Mouse (Mus musculus) forebrain, embryonic 15.5 days (tissue): ENCODE data around the gene Tff3. TPM values are rescaled to one million over a fixed set of nuclear protein-coding genes. Genes with fewer than 3 reads are reported as not detected.

Experiments used
- ATAC-seq: fragments of 200-750 bp; cut with Nextera tagmentation; replicated peaks from 2 replicates; pipeline ENCODE4 v1.8.0; 2017; ENCODE audit warnings: mild to moderate bottlenecking, moderate TSS enrichment, moderate library complexity
- H3K27ac ChIP-seq: fragments of 300-500 bp; sonication (generic); replicated peaks from 2 replicates; pipeline ENCODE4 v1.5.1; 2015; ENCODE audit warnings: mild to moderate bottlenecking, inconsistent platforms
- H3K27me3 ChIP-seq: fragments of 300-500 bp; sonication (generic); 2 replicates; pipeline ENCODE4 v1.6.1; 2015; ENCODE audit warnings: inconsistent platforms
- H3K36me3 ChIP-seq: fragments of 300-500 bp; sonication (generic); 2 replicates; pipeline ENCODE4 v1.6.1; 2015; ENCODE audit warnings: mild to moderate bottlenecking, inconsistent platforms
- H3K4me1 ChIP-seq: fragments of 300-500 bp; sonication (generic); 2 replicates; pipeline ENCODE4 v1.6.1; 2015; ENCODE audit warnings: inconsistent platforms
- H3K4me2 ChIP-seq: fragments of 300-500 bp; sonication (generic); replicated peaks from 2 replicates; pipeline ENCODE4 v1.6.1; 2015; ENCODE audit warnings: mild to moderate bottlenecking, inconsistent platforms
- H3K4me3 ChIP-seq: fragments of 300-500 bp; sonication (generic); 2 replicates; pipeline ENCODE4 v1.5.1; 2015; ENCODE audit warnings: mild to moderate bottlenecking, inconsistent platforms
- H3K9ac ChIP-seq: fragments of 300-500 bp; sonication (generic); replicated peaks from 2 replicates; pipeline ENCODE4 v1.6.1; 2015; ENCODE audit warnings: mild to moderate bottlenecking, inconsistent platforms
- H3K9me3 ChIP-seq: fragments of 300-500 bp; sonication (generic); 2 replicates; pipeline ENCODE4 v1.6.1; 2016; ENCODE audit warnings: inconsistent platforms
- WGBS: fragments of 180-500 bp; shearing (Covaris S2); methylation state at CpG from one replicate; pipeline ENCODE4 v1.1.7; 2015; ENCODE audit warnings: mixed read lengths; 5-methylcytosine and 5-hydroxymethylcytosine counted together
- polyA plus RNA-seq: library from polyadenylated mRNA; unstranded; fragments of >200 nt; fragmentation: Nextera tagmentation; extraction: Ambion mirVana; gene quantifications from 2 replicates; pipeline ENCODE4 v1.2.1, GENCODE M21; 2015

Tff3 gene
- polyA plus RNA-seq, 1 experiment from 2014 or later, result 0.39 TPM

DNA sequence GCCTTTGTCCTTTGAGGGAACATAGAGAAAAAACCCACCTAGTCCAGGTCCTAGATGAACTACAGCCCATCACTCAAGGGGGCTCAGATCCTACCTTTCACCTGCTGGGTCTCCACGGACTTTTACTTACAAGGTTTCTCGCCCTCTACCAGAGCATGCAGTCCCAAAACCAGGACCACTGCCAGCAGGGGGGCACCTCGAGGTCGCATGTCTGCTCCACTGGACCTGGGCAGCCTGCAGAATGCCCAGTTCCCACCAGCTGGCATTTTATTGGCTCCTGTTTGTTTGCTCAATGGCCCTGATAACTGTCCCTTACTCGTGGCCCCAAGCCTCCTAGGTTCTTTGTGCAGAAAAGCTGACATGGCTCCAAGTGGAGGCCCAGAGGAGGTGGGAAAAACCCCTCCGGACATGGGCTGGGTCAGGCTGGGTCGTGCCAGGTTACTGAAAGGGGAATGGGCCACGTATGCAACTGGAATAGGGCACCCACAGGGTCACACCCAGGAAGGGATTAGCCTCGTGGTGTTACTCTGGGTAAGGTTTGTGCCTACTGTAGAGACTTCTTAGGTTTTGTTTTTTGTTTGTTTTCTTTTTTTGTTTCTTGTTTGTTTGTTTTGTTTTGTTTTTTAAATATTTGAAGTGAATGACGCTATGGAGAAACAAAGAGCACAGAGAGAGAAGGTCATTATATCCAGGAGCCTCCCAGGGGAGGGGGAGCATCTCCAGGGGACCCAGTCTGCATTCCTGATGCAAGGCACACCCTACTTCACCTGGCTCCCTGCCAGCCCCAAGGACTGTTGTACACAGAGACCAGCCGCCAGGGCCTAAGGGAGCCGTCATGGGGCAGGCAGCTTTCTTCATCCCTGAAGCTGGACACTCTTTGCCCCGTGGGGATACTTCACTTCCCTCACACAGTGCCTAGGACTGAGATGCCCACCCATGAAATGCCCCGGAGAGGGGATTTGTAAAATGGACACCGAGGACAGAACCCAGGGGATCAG, 14.9 kb upstream of the Tff3 start, which contains the start of gene Tff2:
TSS of gene Tff2 (minus strand) at position 243 of the 998 bp plus-strand sequence.
- Histone ChIP-seq H3K4me3 (no peak within 1 kb of the TSS), H3K9ac (no peak within 1 kb of the TSS), H3K27me3 (no peaks in the 10 kb centered on the region), H3K4me1 (no peaks in the 10 kb centered on the region), H3K4me2 (no peak within 1 kb of the TSS), H3K9me3 (no peaks in the 10 kb centered on the region), H3K36me3 (no peaks in the 10 kb centered on the region), H3K27ac (no peak within 1 kb of the TSS)
- no peak for ATAC-seq
- 54% methylated on average over 15 of the region's 15 CpGs for WGBS

DNA sequence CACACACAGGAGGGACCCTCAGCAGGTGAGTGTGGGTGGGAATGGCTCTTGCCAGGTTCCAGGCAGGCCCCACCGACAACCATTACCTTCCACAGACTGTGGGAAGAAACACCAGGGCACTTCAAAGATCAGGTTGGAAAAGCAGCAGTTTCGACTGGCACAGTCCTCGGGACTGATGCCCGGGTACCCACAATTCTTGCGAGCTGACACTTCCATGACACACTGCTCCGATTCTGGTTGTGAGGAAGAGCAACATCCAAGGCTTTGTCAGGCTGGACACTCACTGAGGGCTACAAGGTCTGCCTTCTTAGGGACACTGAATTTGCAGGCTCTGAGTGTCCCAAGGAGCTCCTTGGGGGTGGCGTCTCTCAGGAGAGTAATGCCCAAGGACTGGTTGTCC, 12.7 kb upstream of the Tff3 start:
- H3K4me1 ChIP-seq, result no peaks in the 10 kb centered on the region
- no peak overlapping the region for H3K9ac ChIP-seq
- no peaks in the 10 kb centered on the region for H3K9me3 ChIP-seq
- no peak for ATAC-seq
- no peak overlapping the region for H3K27ac ChIP-seq
- H3K4me2 ChIP-seq, result no peak overlapping the region
- H3K4me3 ChIP-seq, result no peak overlapping the region
- H3K36me3 ChIP-seq, result no peaks in the 10 kb centered on the region
- H3K27me3 ChIP-seq, result no peaks in the 10 kb centered on the region
- 92% methylated on average over 7 of the region's 7 CpGs for WGBS

DNA sequence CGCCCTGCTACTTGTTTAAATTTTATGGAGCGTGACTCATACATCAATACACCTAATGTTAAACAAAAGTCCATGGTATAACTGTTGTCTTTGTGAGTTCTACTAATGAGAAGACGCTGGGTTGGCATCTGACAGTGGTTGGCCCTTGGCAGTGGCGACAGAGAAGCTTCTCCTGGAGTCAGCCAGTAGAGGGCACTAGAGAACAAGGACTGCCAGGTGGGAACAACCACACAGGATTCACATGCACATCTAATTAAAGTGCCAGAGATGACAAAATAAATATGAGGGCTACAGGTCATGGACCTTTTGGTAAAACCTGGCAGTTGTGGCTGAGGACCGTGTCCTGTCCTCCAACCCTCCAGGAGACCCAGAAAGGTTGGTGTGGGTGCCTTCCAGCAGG, 9.0 kb upstream of the Tff3 start:
- H3K9ac ChIP-seq, result no peak overlapping the region
- WGBS, result 14% methylated on average over 5 of the region's 5 CpGs
- no peak overlapping the region for H3K4me3 ChIP-seq
- H3K4me2 ChIP-seq, result no peak overlapping the region
- no peaks in the 10 kb centered on the region for H3K27me3 ChIP-seq
- H3K27ac ChIP-seq, result no peak overlapping the region
- no peaks in the 10 kb centered on the region for H3K4me1 ChIP-seq
- H3K36me3 ChIP-seq, result no peaks in the 10 kb centered on the region
- H3K9me3 ChIP-seq, result no peaks in the 10 kb centered on the region
- ATAC-seq, result no peak

DNA sequence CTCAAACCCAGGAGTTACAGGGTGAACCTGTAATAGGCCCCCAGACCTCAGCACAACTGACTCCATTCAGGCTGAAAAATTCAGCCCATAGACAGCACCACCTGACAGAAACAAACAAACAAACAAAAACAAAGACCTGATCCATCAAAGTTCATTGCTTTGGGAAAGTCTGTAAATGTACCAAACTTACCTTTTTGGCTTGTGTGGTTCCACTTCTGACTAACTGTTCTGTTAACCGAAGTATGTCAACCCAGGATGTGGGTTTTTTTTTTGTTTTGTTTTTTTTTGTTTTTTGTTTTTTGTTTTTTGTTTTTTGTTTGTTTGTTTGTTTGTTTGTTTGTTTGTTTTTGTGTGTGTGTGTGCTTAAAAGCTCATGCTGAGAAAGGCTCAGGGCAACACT, 7.4 kb upstream of the Tff3 start:
- 91% methylated on average over 1 of the region's 1 CpGs for WGBS

DNA sequence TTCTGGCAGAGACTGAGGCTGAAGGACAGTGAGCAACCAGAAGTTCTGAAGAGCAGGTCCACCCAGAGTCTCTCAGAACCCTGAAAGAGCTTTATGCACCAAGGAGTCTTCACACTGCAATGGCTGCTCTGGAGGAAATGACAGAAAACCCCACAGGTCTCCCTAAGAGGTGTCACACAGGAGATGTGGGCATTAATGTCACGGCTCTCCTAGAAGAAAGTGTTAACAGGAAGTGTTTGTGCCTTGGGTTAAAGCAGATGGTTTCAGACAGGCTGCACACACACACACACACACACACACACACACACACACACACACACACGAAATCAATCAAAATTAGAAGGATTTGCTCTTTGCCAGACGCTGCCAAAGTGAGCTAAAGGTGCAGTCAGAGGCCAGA, 6.8 kb upstream of the Tff3 start:
- H3K4me3 ChIP-seq, result no peak overlapping the region
- H3K4me1 ChIP-seq, result no peaks in the 10 kb centered on the region
- no peaks in the 10 kb centered on the region for H3K9me3 ChIP-seq
- ATAC-seq, result no peak
- H3K27ac ChIP-seq, result no peak overlapping the region
- H3K36me3 ChIP-seq, result no peaks in the 10 kb centered on the region
- H3K9ac ChIP-seq, result no peak overlapping the region
- 53% methylated on average over 3 of the region's 3 CpGs for WGBS
- no peak overlapping the region for H3K4me2 ChIP-seq
- H3K27me3 ChIP-seq, result no peaks in the 10 kb centered on the region

More for the DNA sequence above, 7.4 kb upstream of the Tff3 start:
- no peak overlapping the region for H3K9ac ChIP-seq
- no peaks in the 10 kb centered on the region for H3K4me1 ChIP-seq
- H3K27me3 ChIP-seq, result no peaks in the 10 kb centered on the region
- H3K27ac ChIP-seq, result no peak overlapping the region
- H3K9me3 ChIP-seq, result no peaks in the 10 kb centered on the region
- H3K4me3 ChIP-seq, result no peak overlapping the region
- no peak overlapping the region for H3K4me2 ChIP-seq
- ATAC-seq, result no peak
- H3K36me3 ChIP-seq, result no peaks in the 10 kb centered on the region

DNA sequence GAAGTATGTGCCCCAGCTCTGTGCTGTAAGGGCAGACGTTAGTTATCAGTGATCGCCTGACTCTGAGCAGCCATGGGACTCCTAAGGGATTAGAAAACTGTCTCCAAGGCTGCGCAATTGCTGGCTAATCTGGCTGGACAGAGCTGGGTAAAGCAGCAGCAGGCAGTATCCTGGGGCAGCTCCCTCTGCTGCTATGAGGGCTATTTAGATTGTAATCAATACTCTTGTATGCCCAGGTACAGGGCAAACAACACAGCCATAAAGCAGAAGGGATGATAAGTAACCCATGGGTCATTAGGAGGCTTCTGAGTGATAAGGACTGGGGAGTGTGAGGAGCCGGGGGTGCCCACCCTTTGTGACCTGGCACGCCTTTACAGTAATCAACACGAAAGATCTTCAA, 5.5 kb upstream of the Tff3 start:
- Histone ChIP-seq H3K9ac (no peak overlapping the region), H3K36me3 (no peaks in the 10 kb centered on the region), H3K4me3 (no peak overlapping the region), H3K9me3 (no peaks in the 10 kb centered on the region), H3K27ac (no peak overlapping the region), H3K27me3 (no peaks in the 10 kb centered on the region), H3K4me2 (no peak overlapping the region), H3K4me1 (no peaks in the 10 kb centered on the region)
- 90% methylated on average over 6 of the region's 6 CpGs for WGBS
- no peak for ATAC-seq

DNA sequence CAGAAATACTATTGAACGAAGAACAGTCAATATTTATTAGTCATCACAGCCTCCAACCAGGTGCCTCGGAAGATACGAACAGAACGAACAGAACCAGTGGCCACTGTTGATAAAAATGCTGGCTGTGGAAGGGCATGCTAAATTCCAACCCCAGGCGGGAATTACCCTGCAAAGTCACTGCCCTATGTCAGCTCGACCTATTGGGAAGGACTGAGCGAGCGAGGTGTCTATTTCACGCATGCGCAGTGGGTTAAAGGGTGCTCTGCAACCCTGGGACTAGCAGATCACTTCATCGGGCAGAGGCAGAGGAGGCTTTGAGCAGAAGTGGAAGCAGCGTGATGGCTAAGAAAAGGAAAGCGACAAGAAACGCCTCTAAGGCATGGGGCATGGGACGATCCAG, 4.3 kb upstream of the Tff3 start:
- ATAC-seq, result no peak
- H3K9me3 ChIP-seq, result no peaks in the 10 kb centered on the region
- H3K4me1 ChIP-seq, result no peaks in the 10 kb centered on the region
- WGBS, result 84% methylated on average over 15 of the region's 15 CpGs
- H3K4me2 ChIP-seq, result no peak overlapping the region
- H3K27me3 ChIP-seq, result no peaks in the 10 kb centered on the region
- H3K36me3 ChIP-seq, result no peaks in the 10 kb centered on the region
- H3K27ac ChIP-seq, result no peak overlapping the region
- no peak overlapping the region for H3K4me3 ChIP-seq
- H3K9ac ChIP-seq, result no peak overlapping the region

DNA sequence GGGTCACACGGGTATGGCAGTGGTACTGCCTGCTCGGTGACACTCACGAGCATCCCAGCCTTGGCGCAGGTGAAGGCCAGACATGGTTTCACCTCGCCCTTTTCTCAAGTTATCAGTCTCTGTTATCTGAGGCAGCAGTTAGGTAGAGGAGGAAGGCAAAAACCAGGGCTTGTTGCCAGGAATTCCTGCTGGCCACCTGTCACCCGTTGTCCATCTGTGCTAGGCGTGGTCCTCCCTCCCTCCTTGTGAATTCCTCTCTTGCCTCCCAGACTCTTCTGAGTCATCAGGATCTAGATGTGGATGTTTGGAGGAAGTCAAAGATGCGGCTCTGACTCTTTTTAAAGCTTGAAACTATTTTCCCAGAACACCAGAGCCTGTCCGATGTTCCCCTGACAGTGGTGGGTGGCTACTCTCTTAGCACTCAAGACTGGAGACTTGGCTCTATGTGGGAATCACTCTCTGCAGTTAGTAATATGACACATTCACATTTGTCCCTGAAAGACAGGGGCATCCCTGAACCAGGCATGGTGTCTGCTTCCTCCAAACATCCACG, 1.9 kb upstream of the Tff3 start:
- no peak for ATAC-seq
- Histone ChIP-seq H3K9me3 (no peaks in the 10 kb centered on the region), H3K4me3 (no peak overlapping the region), H3K9ac (no peak overlapping the region), H3K4me2 (no peak overlapping the region), H3K27ac (no peak overlapping the region), H3K4me1 (no peaks in the 10 kb centered on the region), H3K36me3 (no peaks in the 10 kb centered on the region), H3K27me3 (no peaks in the 10 kb centered on the region)
- 82% methylated on average over 10 of the region's 10 CpGs for WGBS

DNA sequence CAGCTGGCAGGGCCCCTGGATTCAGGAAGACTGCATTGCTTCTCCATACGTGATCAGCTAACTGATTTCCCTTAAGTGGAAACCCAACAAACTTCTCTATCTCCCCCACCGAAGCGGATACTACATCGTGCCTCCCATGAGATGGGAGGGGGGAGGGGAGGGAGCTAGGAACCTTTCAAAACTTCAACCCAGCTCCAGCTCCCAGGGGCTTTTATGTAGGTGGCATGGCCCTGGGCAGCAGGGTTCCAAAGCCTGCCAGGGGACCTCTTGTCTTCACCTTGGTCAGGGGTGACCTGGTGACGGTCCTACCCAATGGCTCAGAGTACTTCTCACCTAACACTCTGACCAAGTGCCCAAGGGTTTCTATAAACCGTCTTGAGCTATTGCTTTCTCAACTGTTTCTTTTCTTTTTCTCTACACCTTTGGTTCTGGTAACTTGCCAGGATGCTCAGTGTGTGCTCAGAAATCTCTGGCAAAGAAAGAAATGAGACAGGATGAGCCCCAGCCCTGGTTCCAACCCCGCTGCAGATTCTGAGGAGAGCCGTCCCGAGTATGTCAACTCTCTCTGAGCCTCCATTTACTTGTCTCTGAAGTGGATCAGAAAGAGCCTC, 633 bp downstream of the Tff3 start:
- H3K4me3 ChIP-seq, result no peak overlapping the region
- H3K27me3 ChIP-seq, result no peaks in the 10 kb centered on the region
- H3K9me3 ChIP-seq, result no peaks in the 10 kb centered on the region
- no peak overlapping the region for H3K27ac ChIP-seq
- no peak overlapping the region for H3K4me2 ChIP-seq
- WGBS, result 90% methylated on average over 9 of the region's 9 CpGs
- no peaks in the 10 kb centered on the region for H3K36me3 ChIP-seq
- peaks cover 6% of the 10 kb centered on the region; the same call in 1 of the 2 replicates for H3K4me1 ChIP-seq
- no peak overlapping the region for H3K9ac ChIP-seq
- ATAC-seq, result no peak

DNA sequence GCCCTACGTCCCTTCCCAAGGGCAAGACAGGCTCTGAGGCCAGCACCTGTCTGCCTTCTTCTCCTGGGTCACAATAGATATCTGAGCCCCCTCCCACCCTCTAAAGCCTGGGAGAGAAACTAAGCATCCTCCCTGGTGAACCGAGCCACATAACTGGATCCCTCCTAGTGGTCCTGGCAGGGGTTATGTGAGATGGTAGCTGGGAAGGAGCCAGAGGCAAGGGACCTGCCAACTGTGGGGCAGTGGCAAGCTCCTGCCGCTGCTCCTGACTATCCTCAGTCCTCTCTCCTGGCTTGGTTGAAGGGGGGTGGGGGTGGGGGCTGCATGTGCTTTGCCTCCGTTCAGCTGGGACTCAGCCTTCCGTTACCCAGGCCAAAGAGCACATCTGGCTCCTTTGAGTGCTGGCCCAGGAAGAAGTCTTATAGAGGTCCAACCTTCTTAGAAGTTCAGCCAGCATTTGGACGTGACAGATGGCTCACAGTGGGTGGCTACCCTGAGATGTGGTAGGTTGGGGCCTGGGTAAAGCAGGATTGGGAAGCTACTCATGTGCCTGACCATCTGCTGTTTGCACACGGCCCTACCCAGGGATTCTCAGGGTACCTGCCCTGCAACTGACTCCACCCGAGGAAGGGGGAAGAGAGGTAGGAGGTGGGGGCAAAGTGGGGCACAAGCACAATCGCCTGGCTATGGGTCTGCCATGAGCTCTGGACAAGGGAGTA, 3.7 kb downstream of the Tff3 start:
- H3K4me2 ChIP-seq, result no peak overlapping the region
- peak; percentile 67; the same call in 1 of the 2 replicates for ATAC-seq
- H3K27ac ChIP-seq, result no peak overlapping the region

DNA sequence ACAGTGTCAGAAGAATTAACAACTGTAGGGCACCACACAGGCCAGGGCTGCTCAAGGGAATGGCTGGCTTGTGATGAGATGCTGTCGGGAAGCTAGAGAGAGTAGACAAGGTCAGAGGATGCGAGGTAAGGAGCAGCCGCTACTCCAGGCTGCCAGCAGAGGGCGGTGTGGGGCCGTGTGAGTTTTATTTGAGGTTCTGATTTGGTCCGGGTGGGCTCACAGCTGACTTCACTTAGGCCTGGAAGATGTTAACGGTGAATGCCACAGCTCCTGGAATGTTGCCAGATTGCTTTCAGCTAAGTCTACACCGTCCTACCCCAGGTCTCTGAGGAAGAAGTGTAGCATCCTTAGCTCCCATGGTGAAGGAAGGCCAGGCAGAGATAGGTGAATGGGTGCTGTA, 7.5 kb downstream of the Tff3 start:
- Histone ChIP-seq H3K27me3 (no peaks in the 10 kb centered on the region), H3K4me3 (no peak overlapping the region), H3K4me1 (peaks cover 6% of the 10 kb centered on the region; the same call in 1 of the 2 replicates), H3K9me3 (no peaks in the 10 kb centered on the region), H3K27ac (no peak overlapping the region), H3K9ac (no peak overlapping the region), H3K36me3 (no peaks in the 10 kb centered on the region), H3K4me2 (no peak overlapping the region)
- ATAC-seq, result peak; percentile 24; the same call in 1 of the 2 replicates
- WGBS, result 14% methylated on average over 8 of the region's 8 CpGs

More for the DNA sequence above, 3.7 kb downstream of the Tff3 start:
- no peak overlapping the region for H3K4me3 ChIP-seq
- WGBS, result 38% methylated on average over 9 of the region's 9 CpGs
- H3K9me3 ChIP-seq, result no peaks in the 10 kb centered on the region
- peaks cover 6% of the 10 kb centered on the region; the same call in 1 of the 2 replicates for H3K4me1 ChIP-seq
- H3K36me3 ChIP-seq, result no peaks in the 10 kb centered on the region
- H3K27me3 ChIP-seq, result no peaks in the 10 kb centered on the region
- H3K9ac ChIP-seq, result no peak overlapping the region

DNA sequence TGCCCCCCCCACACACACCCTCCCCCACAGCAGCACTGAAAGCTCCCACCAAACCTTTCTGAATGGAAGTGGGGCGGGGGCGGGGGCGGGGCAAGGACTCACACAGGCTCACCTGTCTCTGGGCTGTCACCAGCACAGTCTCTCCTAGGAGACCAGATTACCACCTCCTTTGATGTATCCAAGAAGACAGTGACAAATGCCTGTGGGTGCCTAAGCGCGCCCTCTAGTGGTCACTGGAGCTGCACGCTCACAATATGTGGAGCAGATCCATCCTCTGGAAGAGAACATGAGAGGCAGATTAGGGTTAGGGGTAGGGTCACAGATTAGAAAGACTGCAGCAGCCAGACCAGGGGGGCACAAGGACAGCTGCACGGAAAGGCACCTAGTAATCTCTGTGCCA, 10.0 kb downstream of the Tff3 start:
- no peak overlapping the region for H3K4me2 ChIP-seq
- H3K27me3 ChIP-seq, result no peaks in the 10 kb centered on the region
- no peaks in the 10 kb centered on the region for H3K9me3 ChIP-seq
- H3K4me3 ChIP-seq, result no peak overlapping the region
- no peaks in the 10 kb centered on the region for H3K4me1 ChIP-seq
- WGBS, result 9% methylated on average over 7 of the region's 7 CpGs
- ATAC-seq, result peak; percentile 68
- no peak overlapping the region for H3K27ac ChIP-seq
- no peak overlapping the region for H3K9ac ChIP-seq
- H3K36me3 ChIP-seq, result peaks cover 12% of the 10 kb centered on the region
